Mouse (Mus musculus): Measurements from ENCODE around the gene Tceal9. TPM values are rescaled to one million over a fixed set of nuclear protein-coding genes. Genes with fewer than 3 reads are reported as not detected.

Gene Tceal9
- 245 and 250 TPM in 2 replicates for polyA plus RNA-seq (2015; fragmentation: Nextera tagmentation; extraction: Ambion mirVana)

GRCm38 (mm10) chrX:136244574-136245229 is at the start of gene Tceal9:
Gene Tceal9 (plus strand): TSS chrX:136245079.

GRCm38 (mm10) chrX:136203664-136204066 is 41.2 kb upstream of the Tceal9 start, which contains the start of gene Tceal5:
Gene Tceal5 (minus strand): TSS chrX:136203876.

GRCm38 (mm10) chrX:136214729-136215677 is 29.9 kb upstream of the Tceal9 start, which contains the start of the genes Tceal7 and Bex1:
Gene Tceal7 (plus strand): TSS chrX:136214779.
Gene Bex1 (minus strand): TSS chrX:136215513.

DNA sequence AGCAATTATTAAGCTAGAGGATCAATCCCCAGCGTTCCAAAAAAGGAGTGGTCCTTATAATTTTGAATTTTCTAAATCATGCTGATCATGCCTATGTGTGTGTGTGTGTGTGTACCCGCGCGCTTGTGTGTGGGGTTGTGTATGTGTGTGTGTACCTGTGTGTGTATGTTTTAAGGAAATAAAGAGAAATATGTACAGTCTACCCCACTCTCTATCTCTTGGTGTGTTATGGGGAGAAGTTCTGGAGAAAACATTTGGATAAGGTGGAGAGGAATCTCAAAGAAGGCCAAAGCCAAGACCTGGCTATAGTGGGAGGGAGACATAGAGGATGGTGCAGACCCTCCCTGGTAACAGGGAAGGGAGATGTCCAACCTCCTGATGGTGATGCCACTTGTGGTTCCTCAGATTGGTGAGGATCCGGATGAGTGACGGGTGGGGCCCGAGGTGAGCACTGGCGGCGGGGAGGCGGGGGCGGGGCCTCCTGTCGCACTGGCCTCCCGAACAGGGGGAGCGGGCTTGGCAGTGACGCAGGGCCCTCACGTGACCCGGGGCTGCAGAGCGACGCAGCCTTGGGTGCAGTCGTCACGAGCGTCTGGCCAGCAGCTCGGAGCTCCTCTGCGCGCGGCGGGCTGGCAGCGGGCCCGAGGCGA is 25.0 kb downstream of the Tceal9 start, which contains the start of gene Bex3:
Gene Bex3 (plus strand): TSS at position 511 of the 650 bp plus-strand sequence.

Other genes starting within 250 kb of the Tceal9 start
- 197 and 203 TPM in 2 replicates for gene Arxes1, start 211.7 kb upstream of the Tceal9 start, polyA plus RNA-seq (2015; fragmentation: Nextera tagmentation; extraction: Ambion mirVana)
- gene Bex2, start 176.8 kb upstream of the Tceal9 start, polyA plus RNA-seq (2015; fragmentation: Nextera tagmentation; extraction: Ambion mirVana), result 828 and 975 TPM in 2 replicates
- 0.05 TPM in 1 of 2 replicates, not detected in the other for gene Nxf3, start 159.8 kb upstream of the Tceal9 start, polyA plus RNA-seq (2015; fragmentation: Nextera tagmentation; extraction: Ambion mirVana)
- gene Bex4, start 106.1 kb upstream of the Tceal9 start, polyA plus RNA-seq (2015; fragmentation: Nextera tagmentation; extraction: Ambion mirVana), result 138 and 148 TPM in 2 replicates
- 121 and 140 TPM in 2 replicates for gene Tceal8, start 72.7 kb upstream of the Tceal9 start, polyA plus RNA-seq (2015; fragmentation: Nextera tagmentation; extraction: Ambion mirVana)
- 52.4 and 65.4 TPM in 2 replicates for gene Tceal5, start 41.2 kb upstream of the Tceal9 start, polyA plus RNA-seq (2015; fragmentation: Nextera tagmentation; extraction: Ambion mirVana)
- gene Tceal7, start 30.3 kb upstream of the Tceal9 start, polyA plus RNA-seq (2015; fragmentation: Nextera tagmentation; extraction: Ambion mirVana), result 4.8 and 5.7 TPM in 2 replicates
- gene Bex1, start 29.6 kb upstream of the Tceal9 start, polyA plus RNA-seq (2015; fragmentation: Nextera tagmentation; extraction: Ambion mirVana), result 276 and 299 TPM in 2 replicates
- 914 and 970 TPM in 2 replicates for gene Bex3, start 25.2 kb downstream of the Tceal9 start, polyA plus RNA-seq (2015; fragmentation: Nextera tagmentation; extraction: Ambion mirVana)

Data from neural tube, postnatal 0 days (tissue).